Mouse (Mus musculus) E14TG2a.4 (cell line): ENCODE measurements around the gene Rnf144b.

Experiments used
- CTCF ChIP-seq: conservative IDR thresholded peaks from 2 replicates; pipeline ENCODE4 v1.5.1; 2014; ENCODE audit warnings: low read length
- NANOG ChIP-seq: IDR thresholded peaks from 2 replicates; pipeline ENCODE4 v1.6.1; 2014; ENCODE audit warnings: borderline replicate concordance, low read length, mixed read lengths
- POU5F1 ChIP-seq: IDR thresholded peaks from 2 replicates; pipeline ENCODE4 v1.6.1; 2014; ENCODE audit warnings: low read length, borderline replicate concordance

DNA sequence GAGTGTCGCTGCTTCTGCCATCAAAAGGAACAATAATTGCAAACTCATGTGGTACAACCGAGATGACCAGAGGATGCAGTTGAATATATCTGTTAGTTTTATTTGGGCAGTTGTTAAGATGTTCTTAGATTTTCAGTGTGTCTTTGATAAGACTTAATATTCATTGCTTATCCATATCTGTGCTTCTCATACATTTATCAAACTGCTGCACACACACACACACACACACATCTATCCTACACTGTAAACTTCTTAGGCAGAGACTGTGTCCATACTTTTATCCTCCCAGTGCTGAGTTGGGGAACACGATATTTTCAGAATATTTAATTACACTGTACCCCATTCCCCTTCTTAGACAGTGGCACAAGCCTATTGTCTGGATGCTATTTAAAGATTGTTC, 11.3 kb upstream of the Rnf144b start:
- TF ChIP-seq CTCF (no peak), NANOG (no peak), POU5F1 (no peak)
